Comparison of ENCODE assay signal across 12 mouse cellular contexts in genomic region chr16:24933691-24934090, GRCm38 (mm10).
DNase-seq lines count a peak whose midpoint lies in the region; ATAC-seq and TF ChIP-seq lines count a peak whose summit lies in the region.
"Had no signal": no experiment of that assay in that cellular context is flagged by ENCODE, and none has a peak within 500 bp of the region (broad histone marks: within the 10 kb centered on the region; RNA-seq: fewer than 3 reads in every experiment).

No protein-coding gene starts in this region.

- H3K27me3 ChIP-seq in testis, adult 2 months (ENCODE audit: control insufficient read depth, insufficient read depth, low read length), result no peaks in the 10 kb centered on the region
- no peaks in the 10 kb centered on the region for H3K27me3 ChIP-seq in stomach, embryonic 16.5 days (ENCODE audit: control insufficient read depth, insufficient read depth, low read length)
- no peaks in the 10 kb centered on the region for H3K27me3 ChIP-seq in hindbrain, embryonic 11.5 days (ENCODE audit: control insufficient read depth, insufficient read depth, low read length)
- H3K27me3 ChIP-seq: hindbrain, embryonic 15.5 days had no signal

- peak overlapping the region; percentile 62; the same call in 1 of the 2 replicates for H3K27ac ChIP-seq in testis, adult 2 months (ENCODE audit: control insufficient read depth, insufficient read depth, low read depth, low read length)
- H3K27ac ChIP-seq in stomach, embryonic 16.5 days (ENCODE audit: low read length), result peak overlapping the region; percentile 18; the same call in 1 of the 2 replicates
- H3K27ac ChIP-seq in hindbrain, embryonic 11.5 days (ENCODE audit: low read depth, low read length), result no peak overlapping the region
- H3K27ac ChIP-seq: hindbrain, embryonic 15.5 days had no signal

- no peaks in the 10 kb centered on the region for H3K9me3 ChIP-seq in stomach, embryonic 16.5 days (replicated peaks; ENCODE audit: control insufficient read depth, low read length)
- no peaks in the 10 kb centered on the region for H3K9me3 ChIP-seq in hindbrain, embryonic 11.5 days (ENCODE audit: control insufficient read depth, low read length)
- H3K9me3 ChIP-seq: hindbrain, embryonic 15.5 days had no signal

- WGBS in stomach, embryonic 16.5 days, result 54% methylated on average over 4 of the region's 4 CpGs
- 84% methylated on average over 4 of the region's 4 CpGs for WGBS in hindbrain, embryonic 11.5 days

- peaks cover 2% of the 10 kb centered on the region; the same call in 1 of the 2 replicates for H3K4me1 ChIP-seq in testis, adult 2 months (ENCODE audit: control insufficient read depth, insufficient read depth, low read length)
- H3K4me1 ChIP-seq in stomach, embryonic 16.5 days (ENCODE audit: control insufficient read depth, insufficient read depth, low read length), result peaks cover 11% of the 10 kb centered on the region
- no peaks in the 10 kb centered on the region for H3K4me1 ChIP-seq in hindbrain, embryonic 11.5 days (replicated peaks; ENCODE audit: control insufficient read depth, insufficient read depth, low read length)
- H3K4me1 ChIP-seq: hindbrain, embryonic 15.5 days had no signal

- peak; percentile 41 for ATAC-seq in inflammation-experienced regulatory T-cells, adult 6 months
- ATAC-seq in stomach, embryonic 16.5 days (ENCODE audit: insufficient read depth, low FRiP score), result no peak
- no peak for ATAC-seq in hindbrain, embryonic 11.5 days (ENCODE audit: low FRiP score)

- H3K4me3 ChIP-seq in testis, adult 2 months (ENCODE audit: control insufficient read depth, low read depth, low read length), result no peak overlapping the region
- no peak overlapping the region for H3K4me3 ChIP-seq in stomach, embryonic 16.5 days (replicated peaks; ENCODE audit: low read length)
- H3K4me3 ChIP-seq in hindbrain, embryonic 11.5 days (ENCODE audit: low read depth, low read length), result no peak overlapping the region
- H3K4me3 ChIP-seq: hindbrain, embryonic 15.5 days had no signal

- peak; percentile 57 to 74 for DNase-seq in heart, adult 18-20 months
- no peak for DNase-seq in heart, postnatal 10 days
- no peak for DNase-seq in testis, postnatal 10 days (ENCODE audit: low spot score)
- DNase-seq in hindbrain, embryonic 11.5 days (ENCODE audit: low spot score), result no peak
- DNase-seq in right cerebral cortex, postnatal 4 days, result no peak
- DNase-seq: embryo, embryonic 11 days; right cerebral cortex, postnatal 25 days; thymus, postnatal 36 days had no signal

- intact Hi-C loops in heart, postnatal 10 days (cut with DNase I), result no loop called here

- H3K36me3 ChIP-seq in testis, adult 2 months (ENCODE audit: control insufficient read depth, insufficient read depth, low read length), result no peaks in the 10 kb centered on the region
- H3K36me3 ChIP-seq in stomach, embryonic 16.5 days (ENCODE audit: control insufficient read depth, insufficient read depth, low read length), result no peaks in the 10 kb centered on the region
- no peaks in the 10 kb centered on the region for H3K36me3 ChIP-seq in hindbrain, embryonic 11.5 days (ENCODE audit: control insufficient read depth, insufficient read depth, low read length)
- H3K36me3 ChIP-seq: hindbrain, embryonic 15.5 days had no signal

- no peak for TF ChIP-seq POLR2A in testis, adult 2 months (IDR thresholded peaks at IDR 0.05; ENCODE audit: control insufficient read depth, low read depth, low read length)

- no peak overlapping the region for H3K4me2 ChIP-seq in stomach, embryonic 16.5 days (ENCODE audit: low read depth, low read length)
- H3K4me2 ChIP-seq in hindbrain, embryonic 11.5 days (replicated peaks; ENCODE audit: low read depth, low read length), result no peak overlapping the region
- H3K4me2 ChIP-seq: hindbrain, embryonic 15.5 days had no signal

- H3K9ac ChIP-seq in stomach, embryonic 16.5 days (ENCODE audit: low read length), result no peak overlapping the region
- H3K9ac ChIP-seq in hindbrain, embryonic 11.5 days (ENCODE audit: low read depth, low read length), result no peak overlapping the region
- H3K9ac ChIP-seq: hindbrain, embryonic 15.5 days had no signal

- TF ChIP-seq CTCF in testis, adult 2 months (IDR thresholded peaks at IDR 0.05; ENCODE audit: control insufficient read depth, insufficient read depth, insufficient replicate concordance, low read depth, low read length), result no peak

Comparison
In these comparisons a context has a peak if more than half of its experiments do, and no peak if none do; other contexts are left out.
1. DNase-seq: peak in heart, adult 18-20 months (2 of 2); none in heart, postnatal 10 days (0 of 2), testis, postnatal 10 days (single experiment), hindbrain, embryonic 11.5 days (single experiment) and right cerebral cortex, postnatal 4 days (single experiment).